Mouse (Mus musculus): Measurements from ENCODE around the gene Ahnak2.

- TF ChIP-seq CTCF (IDR thresholded peaks at IDR 0.05; ENCODE audit: extremely low read depth, insufficient read depth, insufficient read length, insufficient replicate concordance) (no peak), POLR2A (IDR thresholded peaks at IDR 0.05; ENCODE audit: low read depth, low read length) (no peak)
These were observed 31.1 kb upstream of the Ahnak2 start for GRCm38 (mm10) chr12:112833527-112833926.

Measured in spleen, adult 2 months (tissue).